Mouse (Mus musculus): ENCODE results near the gene Klf8.

DNA sequence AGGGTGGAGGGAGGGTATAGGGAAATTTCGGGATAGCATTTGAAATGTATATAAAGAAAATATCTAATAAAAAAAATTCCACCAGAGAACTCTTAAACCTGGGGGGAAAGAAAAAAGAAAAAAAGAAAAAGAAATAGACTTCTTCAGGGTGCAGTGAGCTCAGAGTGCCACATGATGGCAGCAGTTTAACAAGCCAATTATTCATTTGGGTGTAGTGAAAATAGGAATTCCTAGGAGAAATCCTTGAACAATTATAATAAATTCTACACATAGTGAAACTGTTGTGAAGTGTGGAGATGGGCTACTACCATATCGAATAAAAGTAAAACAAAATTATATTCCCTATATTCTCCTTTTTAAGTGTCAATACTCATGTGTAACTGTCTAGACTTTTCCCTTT is 152.0 kb downstream of the Klf8 start:
- no peak for TF ChIP-seq GATA1 (IDR thresholded peaks at IDR 0.05; ENCODE audit: borderline replicate concordance, low read length)
- no peak for TF ChIP-seq FLI1 (IDR thresholded peaks at IDR 0.05; ENCODE audit: low read length)
